Mouse (Mus musculus) megakaryocyte, embryonic 14.5 days (primary cell): ENCODE measurements around the gene Srrt.

Experiments
- FLI1 ChIP-seq: IDR thresholded peaks from 2 replicates; pipeline ENCODE4 v1.6.1; 2012; ENCODE audit warnings: low read length, inconsistent platforms, mixed read lengths
- GATA1 ChIP-seq: IDR thresholded peaks from 3 replicates; pipeline ENCODE4 v1.6.1; 2012; ENCODE audit warnings: mixed read lengths, low read length, inconsistent platforms, borderline replicate concordance

- TF ChIP-seq GATA1, result no peak
- TF ChIP-seq FLI1, result no peak
These were observed 25.5 kb upstream of the Srrt start for GRCm38 (mm10) chr5:137332857-137333511.
